Mouse (Mus musculus) bone marrow, adult 2 months (tissue): ENCODE measurements around the gene Mthfd1.

Source experiments
- CTCF ChIP-seq: fragments of 200-500 bp; IDR thresholded peaks from 2 replicates; pipeline ENCODE4 v1.5.1; 2011; ENCODE audit warnings: low read length, control low read depth; ENCODE audit not compliant: control insufficient read depth, insufficient read depth
- POLR2A ChIP-seq: fragments of 200-500 bp; IDR thresholded peaks from 2 replicates; pipeline ENCODE4 v1.6.1; 2011; ENCODE audit warnings: low read depth, mild to moderate bottlenecking, control low read depth, low read length, borderline replicate concordance; ENCODE audit not compliant: control insufficient read depth

DNA sequence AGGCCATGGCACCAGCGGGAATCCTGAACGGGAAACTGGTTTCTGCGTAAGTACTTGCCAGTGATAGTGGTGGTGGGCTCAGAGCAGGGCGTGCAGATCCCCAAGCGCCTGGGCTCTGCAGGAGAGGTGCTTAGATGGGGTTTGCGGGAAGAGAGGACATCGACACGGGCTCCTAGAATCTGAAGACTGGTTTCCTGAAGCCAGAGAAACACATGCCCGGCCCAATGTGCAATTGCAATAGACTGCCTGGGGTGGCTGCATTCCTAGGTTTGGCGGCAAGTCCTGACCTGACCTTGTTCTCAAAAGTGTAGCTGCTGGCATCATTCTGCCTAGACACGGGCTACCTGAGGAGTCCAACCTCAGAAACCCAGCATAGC, 389 bp downstream of the Mthfd1 start:
- no peak for TF ChIP-seq CTCF
- no peak for TF ChIP-seq POLR2A
